Mouse (Mus musculus) thymus, postnatal 25 days (tissue): Measurements from ENCODE around the gene Tmem115.

Source experiments
- DNase-seq: peaks from one replicate; pipeline ENCODE4 v3.0.0; 2022

Tmem115 gene

DNA sequence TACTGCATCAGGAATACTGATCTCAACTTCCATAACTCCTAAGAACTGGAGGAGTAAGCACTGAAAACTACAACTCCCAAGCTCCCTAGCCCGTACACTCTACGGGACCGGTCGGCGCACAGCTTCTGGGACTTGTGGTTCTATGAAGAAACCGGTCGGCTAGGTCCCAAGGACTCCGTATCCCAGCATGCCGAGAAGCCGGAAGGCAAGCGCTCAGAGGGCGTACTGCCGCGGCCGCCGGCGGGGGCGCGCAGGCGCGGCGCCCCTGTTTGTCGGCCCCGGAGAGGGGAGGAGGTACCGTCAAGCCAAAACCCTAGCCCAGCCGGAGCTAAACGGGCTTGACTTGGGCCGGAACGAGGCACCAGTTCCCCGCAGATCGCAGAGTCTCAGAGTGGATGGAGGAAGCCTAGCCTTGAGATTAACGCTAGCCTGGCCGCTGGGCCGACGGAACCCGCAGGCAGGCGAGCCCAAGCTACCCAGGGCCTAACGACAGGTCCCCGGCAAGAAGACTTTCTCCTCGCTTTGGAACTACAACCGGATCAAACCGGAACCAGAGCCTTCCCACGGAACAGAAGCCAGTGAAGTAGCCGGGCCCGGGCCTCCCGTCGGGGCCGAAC, at the start of gene Tmem115:
Gene Tmem115, plus strand, starts transcription at position 155 of the 617 bp plus-strand sequence.
- DNase-seq, result peak; percentile 90

DNA sequence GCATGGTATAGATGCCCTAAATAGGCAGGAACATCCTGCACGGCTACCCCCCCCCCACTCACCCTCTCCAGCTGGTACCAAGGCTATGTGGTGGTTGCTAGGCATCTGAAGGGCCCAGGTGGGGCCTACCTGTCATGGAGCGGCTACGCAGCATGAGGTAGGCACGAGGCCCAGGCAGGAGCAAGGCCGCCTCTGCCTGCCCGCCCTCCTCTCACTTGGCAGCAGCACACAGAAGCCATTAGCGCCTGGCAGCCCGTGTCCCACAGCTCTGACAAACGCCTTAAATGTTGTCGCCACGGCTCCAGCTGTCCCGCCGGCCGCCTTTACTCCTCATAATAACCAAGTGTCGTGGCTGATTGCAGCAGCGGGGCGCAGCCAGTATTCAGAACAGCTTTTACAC, 49.4 kb upstream of the Tmem115 start:
- no peak for DNase-seq

DNA sequence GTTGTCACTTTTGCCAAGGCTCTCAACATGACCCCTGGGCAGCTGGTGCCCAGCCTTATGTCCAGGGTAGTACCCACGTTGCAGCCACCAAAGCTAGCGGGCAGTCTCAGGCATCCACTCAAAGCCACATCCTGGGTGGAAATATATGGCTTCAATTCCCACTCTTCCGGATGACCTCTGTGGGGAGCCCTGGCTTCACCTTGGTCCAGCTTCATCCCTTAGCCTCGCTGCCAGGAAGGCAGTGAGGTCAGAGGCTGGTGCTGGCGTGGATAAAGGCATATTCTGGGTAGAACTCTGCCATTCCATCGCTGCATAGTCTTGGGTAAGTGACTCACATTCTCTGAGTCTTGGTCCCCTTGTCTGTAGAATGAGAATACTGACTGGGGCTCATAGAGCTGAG, 49.0 kb upstream of the Tmem115 start:
- no peak for DNase-seq

DNA sequence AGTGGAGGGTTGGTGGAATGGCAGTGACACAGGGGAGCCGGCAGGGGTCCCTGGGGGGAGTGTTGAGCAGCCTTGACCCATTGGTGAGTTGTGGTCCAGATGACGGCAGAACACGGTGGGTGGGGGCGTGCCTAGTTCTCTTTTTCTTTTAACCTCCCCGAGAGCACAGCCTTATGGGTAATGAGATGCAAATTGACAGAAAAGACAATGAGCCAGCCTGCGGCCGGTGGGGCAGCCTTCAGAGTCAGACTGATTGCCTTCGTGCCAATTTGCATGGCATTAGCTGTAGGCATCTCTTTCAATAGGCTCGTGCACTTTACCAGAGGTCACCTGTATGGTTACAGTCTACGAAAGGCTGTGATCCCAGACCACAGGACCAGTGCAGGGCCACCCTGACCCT, 47.7 kb upstream of the Tmem115 start:
- DNase-seq, result no peak

DNA sequence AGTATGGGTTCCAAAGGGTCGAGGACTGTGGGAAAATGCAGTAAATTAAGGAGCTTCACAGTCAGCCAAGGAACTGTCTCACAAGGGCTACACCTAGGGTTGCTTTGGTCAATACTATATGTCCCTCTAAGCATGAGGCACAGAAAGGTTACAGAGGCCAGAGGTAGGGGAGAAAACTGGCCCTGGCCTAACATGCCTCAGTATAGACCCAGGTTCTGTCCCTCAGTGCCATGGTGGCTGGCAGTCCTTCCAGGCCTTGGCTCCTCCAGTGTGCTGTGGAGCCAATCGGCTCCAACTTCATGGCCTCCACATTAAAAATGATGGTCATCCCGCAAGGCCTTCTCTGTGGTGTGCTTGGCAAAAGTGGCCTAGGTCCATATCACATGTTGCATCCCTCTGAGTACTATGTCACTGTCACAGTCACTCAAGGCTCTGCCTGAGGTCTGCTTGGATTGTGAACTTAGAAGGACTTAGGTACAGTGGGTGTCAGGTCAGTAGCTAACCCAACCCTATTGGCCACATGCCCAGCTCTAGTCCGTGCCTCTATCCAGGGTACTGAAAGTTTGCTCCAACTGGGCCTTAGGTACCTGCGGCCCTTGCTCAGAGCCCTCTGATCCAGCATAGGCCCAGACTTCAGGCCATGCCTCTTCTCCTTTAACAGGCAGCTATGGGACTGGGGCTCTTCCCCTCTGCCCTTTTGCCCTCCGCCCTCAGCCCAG, 47.1 kb upstream of the Tmem115 start:
- no peak for DNase-seq

DNA sequence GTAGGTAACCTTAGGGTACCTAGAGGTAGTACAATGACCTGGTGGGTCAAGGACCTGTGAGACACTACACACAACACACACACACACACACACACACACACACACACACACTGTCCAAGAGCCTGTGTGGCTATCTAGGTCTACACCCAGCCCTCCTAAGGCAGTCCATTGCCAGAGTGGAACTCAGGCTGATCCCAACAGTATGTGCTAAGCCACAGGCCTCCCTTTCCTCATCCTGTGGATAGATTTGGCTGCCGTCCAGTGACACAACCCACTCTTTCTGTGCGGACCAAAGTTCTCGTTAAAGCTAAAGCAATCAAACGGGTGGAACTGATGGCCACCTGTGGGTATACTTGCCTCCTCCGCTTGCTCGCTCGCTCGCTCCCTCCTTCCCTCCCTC, 43.6 kb upstream of the Tmem115 start:
- DNase-seq, result no peak

DNA sequence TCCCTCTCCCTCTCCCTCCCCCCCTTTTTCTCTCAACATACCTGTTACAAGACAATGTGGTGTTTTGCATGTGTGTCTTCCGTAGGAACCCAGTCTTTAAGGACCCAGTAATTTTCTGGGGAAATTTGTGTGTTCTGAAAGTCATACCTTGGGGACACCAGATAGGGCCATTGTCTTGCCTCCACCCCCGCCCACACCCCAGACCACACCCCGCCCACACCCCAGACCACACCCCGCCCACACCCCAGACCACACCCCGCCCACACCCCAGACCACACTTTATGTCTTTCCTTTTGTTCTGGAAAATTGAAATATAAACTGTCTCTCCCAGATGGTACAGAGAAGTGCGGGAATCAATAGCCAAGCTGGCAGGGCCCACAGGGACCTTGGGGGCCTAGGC, 43.1 kb upstream of the Tmem115 start:
- DNase-seq, result no peak

DNA sequence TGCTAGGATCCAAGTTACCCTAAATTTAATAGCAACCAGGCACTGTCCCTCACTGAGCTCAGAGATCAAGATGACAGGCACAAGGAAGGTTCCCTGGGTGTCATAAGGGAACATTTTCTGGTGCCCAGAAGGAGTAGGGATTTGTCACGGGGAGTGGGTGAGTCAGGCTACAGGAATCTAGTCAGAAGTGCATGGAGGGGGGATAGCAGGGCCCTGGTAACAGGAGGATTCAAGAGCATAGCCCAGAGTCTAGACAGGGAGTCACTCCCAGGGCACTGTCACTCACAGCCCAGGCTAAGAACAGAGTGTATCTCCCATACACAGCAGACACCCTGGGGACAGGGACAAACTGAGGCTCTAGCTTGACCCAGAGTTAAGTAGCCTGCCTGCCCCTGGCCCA, 40.2 kb upstream of the Tmem115 start:
- DNase-seq, result no peak

DNA sequence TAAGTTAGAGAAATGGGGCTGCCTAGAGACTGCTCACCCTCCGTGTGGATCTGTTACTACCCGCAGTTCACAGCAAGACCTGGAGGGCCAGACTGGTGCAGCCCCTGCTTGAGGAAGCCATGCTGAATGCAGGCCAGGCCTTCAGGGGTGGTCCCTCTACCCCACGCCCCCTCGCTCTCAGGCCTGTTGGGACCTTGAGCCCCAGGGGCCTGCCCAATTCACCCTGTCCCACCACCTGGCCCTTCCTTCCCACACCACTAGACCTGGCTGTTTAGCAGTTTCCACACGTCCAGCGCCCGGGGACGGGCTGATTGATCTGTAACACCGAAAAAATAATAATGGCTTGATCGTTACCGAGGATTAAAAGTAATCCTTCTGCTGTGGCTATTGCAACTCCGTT, 39.5 kb upstream of the Tmem115 start:
- no peak for DNase-seq

DNA sequence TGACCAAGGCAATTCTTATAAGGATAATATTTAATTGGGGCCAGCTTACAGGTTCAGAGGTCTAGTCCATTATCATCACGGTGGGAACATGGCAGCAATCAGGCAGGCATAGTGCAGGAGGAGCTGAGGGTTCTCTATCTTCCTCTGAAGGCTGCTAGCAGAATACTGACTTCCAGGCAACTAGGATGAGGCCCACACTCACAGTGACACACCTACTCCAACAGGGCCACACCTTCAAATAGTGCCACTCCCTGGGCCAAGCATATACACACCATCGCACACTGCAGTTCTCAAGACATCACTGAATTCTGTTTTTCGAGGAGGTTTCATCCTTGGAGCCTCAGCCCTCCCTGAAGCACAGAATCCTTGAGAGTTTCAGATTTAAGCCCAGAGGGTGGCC, 37.4 kb upstream of the Tmem115 start:
- DNase-seq, result no peak

DNA sequence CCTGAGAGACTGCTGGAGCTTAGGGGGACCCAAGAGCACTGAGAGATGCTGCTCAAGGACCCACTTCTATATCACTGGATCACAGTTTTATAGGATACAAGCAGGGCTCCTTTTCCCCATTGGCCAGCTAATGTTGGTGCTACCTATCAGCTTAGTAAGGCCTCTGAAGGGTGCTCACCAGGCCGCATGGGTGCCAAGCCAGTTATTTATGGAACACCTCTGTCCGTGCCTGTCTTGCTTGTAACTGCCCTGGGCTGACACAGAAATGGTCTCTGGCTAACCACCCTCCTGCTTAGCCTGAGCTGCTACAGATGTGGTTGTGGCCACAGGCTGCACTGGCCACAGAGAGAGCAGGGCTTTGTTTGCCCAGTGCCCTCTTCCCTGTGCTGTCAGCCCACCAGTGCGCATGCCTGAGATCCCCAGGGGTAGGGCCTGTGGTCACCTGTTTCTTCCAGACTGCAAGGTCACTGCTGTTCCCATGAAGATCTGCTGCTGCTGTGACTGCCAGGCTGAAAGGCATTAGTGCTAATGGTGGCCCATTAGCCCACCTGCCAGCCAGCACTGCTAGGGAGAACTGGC, 32.9 kb upstream of the Tmem115 start:
- no peak for DNase-seq

DNA sequence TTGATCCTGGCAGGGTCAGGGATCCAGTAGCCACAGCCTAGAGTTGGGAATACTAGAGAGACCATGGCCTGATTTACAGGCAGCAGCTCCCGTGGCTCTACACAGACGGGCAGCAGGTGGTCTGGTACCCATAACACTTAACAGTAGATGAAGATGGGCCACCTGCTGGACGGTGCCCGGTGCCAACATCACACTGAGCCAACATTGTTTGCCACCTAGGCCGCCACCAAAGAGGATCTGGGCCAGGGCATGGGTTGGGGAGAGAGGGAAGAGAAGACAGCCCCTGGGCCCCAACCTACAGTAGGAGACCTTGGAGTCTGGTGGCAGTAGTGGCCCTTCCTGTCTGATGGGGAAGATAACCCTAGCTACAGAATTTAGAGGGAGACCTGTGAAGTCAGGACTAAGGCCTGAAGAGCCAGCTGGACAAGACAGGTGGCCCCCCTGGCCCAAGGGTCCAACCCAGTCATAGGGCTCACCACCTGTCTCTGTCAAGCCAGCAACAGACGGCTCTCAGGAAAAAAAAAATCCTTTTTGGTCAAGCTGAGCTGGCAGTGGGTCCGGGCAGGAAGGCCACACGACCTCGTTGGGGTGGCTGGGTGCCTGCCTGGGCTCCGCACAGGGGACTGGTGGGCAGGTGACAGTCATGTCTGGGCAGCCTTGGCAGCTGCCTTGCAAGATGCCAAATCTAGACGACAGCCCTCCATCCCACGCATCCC, 31.5 kb upstream of the Tmem115 start:
- no peak for DNase-seq

DNA sequence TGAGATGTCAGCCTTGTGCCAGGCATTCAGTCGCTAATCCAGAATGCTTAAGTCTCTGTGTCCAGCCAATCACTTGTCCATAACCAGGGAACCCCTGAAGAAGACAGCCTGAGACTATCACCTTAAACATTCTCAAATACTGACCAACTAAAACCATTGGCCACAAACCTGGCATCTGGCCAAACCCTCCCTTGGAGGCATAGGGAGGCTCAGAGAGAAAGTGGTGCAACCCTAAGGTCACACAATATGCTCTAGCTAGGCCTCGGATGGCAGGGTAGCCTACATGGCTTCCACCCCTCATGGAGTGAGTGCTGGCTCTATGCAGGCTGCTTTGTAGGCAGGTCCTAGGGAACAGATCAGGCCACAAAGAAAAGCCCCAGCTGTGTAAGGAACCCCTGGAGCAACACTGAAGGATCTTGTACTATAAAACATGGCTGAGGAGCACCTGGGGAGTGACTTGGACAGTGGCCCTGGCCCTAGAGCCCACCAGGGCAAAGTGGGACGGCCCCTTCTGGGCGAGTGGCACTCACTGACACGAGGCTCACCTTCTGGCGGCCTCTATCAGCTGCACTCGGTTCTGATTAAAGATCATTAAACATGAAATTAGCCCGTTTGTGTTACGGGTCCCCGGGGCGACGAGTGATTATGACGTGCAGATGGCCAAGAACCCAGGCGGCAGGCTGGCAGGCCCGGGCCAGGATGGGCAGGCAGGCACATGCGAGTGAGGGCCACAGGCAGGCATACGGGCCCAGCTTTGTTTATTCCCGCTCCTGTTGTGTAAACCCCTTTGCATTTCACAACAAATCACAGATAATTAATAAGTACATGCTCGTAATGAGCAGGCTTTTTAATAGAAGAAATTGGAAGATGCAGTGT, 28.8 kb upstream of the Tmem115 start:
- DNase-seq, result no peak

DNA sequence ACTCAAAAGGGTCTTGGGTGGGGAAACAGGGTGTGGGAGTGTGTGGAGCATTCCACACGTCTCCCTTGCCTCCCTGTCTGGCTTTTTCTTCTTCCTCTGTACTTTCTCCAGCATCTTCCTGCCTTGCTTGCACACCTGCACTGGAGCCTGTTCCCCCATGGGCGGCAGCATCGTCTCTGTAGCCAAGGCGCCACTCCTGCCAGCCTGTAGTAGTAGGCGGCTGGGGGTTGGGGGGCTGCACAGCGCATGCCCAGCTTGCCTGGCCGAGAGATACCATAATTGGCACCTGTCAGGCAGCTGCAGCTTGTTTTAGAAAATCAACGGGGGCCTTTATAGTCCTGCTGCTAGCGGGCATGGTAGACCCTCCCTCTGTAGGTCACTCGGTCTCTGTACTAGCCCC, 25.5 kb upstream of the Tmem115 start:
- no peak for DNase-seq

DNA sequence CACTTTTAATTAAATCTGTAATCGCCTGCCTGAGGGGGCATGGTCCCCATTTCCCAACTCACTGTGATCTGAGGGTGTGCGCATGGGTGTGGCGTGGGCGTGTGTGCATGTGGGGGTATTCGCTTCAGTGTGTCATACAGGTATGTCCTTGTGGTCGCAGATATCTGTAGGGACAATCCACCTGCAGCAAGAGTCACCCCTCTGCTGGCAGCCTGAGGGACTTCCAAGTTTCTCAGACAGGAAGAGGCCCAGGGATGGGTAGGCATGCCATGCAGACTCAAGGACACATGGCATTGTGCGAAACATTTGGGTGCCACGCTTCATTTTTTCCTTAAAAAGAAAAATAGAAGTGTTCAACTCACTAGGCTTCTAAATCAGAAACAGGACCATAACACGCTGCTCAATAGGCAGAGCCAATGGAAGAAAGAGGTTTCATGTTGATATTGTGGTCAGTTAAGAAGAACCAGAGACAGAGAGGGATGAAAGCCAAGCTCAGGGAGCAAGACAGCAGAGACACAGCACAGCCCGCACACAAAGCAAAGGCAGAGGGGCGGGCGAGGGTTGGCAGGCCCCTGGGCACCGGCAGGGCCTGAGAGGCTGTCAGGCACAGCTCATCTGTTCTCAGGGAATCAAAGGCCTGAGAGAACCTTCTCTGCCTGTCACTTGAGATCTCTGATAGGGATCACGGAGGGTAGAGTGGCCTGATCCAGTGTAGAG, 23.2 kb upstream of the Tmem115 start:
- DNase-seq, result no peak

DNA sequence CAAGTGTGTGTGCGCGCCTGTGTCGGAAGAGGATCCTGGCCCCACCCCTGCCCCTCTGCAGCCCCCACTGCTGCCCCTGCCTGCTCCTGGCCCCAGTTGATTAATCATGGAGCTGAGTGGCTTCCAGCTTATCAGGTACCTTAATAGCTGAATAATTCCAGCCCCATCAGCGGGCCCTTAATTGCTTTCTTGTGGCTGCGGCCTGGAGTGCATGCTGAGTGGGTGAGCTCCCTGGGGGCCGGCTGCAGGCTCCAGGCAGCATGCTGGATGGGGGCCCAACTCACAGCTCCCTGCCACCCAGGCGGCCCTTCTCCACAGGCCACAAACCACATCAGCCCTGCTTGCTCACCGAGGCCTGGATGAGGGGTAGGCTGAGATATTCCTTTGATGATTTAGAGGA, 22.3 kb upstream of the Tmem115 start:
- no peak for DNase-seq

DNA sequence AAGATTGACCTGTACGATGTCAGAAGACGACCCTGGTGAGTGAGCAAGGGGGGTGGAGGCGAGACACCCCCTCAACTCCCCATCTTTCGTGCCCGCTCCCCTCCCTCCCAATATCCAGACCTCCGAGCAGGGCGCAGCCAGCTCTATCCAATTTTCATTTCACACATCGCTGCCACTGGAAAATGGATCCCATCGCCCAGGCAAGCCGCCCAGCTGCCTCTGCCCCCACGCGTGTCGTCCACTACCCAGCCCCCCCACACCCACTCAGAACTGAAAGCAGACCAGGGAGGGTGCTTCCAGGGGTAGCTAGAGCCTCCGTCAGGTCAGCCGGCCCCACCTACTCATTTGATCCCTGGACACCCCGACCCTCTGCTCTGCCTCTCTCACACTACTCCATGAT, 21.4 kb upstream of the Tmem115 start:
- DNase-seq, result no peak

DNA sequence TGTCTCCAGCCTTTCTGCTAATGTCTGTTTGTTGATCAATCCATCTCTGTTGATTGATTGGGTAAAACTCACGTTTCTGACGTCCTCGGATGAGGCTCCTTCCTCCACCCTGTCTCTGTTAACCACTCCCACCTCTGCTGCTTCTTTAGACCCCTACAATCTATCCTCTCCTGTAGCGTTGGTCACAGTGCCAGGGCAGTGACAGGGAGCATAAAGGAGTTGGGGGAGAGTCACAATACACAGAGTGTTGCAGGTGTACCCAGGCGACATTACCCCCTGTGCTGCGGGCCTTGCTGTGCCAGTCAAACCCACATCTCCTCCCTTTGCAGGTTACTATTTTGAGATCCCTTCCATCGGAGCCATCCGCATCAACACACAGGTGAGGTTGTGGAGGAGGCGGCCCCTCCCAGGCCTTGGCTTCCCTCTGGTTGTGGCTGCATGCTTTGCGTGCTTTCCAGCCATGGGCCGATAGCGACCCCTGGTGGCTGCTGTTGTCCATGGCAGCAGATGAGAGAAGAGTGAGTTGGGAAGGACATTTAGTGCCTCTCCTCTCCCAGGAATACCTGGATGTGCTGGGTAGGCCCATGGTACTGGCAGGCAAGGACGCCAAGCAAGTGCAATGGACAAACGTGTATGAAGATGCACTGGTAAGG, 19.3 kb upstream of the Tmem115 start:
- DNase-seq, result peak; percentile 81

DNA sequence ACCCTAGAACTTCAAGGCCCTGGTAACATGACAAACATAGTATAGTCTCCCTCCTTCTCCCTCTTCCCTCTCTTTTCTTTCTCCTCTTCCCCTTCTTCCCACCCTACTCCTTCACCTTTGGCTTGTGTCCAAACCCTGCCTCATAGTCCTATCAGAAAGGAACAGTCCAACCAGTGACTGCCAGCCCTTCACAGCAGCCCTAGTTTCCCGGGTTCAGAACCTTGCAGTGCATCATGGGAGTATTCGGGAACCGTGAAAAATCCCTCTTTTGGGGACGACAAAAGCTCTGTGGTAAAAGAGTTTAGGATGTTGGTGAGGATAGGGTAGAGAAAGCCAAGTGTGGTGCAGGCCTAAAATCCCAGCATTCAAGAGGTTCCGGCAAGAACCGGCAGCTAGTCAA, 13.4 kb upstream of the Tmem115 start:
- no peak for DNase-seq

DNA sequence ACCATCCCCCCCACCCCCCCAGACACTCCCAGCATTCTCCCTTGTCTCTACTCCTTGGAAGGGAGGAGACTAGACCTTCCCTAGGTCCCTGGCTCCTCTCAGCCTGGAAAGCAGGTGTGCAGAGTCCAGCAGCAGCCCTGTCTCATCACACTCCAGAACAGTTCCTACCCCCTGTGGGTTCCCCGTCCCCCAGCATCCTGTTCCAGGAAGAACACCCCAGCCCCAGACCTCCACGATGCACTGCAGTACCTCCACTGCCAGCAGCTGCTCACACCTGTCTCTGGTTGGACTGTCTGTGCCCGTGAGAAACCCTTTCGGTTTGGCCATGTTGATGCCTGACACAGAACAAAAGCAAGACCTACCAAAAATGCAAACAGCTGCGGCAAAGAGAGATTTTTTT, 12.6 kb upstream of the Tmem115 start:
- DNase-seq, result peak; percentile 66

DNA sequence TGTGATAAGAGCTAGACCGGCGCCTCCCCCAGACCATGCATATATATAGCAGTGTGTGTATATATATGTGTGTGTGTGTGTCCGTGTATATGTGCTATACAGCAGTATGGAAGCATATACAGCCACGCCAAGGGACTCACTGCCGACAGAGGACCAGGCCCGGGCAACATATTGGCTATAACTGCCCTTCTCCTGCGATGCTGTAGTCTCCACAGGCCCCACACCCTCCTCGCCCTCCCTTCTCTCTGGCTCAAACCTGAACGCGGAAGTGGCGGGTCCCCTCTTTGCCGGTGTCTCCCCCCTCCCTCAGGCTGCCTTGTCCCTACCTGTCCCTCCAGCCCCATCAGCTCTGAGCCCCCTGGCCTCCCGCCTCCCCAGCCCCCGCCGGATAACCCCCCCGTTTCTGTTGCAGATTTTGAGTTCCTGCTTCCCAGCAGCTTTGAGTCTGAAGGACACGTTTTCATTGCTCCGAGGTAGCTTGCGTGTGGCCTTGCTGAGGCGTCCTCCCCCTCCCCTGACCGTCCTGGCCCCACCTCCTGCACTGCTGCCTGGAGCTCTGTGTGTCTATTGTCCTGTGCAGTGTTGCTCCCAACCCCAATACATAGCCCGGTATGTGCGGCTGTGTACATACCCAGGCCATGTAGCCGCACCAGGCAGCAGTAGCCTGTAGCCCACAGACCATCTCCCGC, 11.9 kb upstream of the Tmem115 start:
- DNase-seq, result peak; percentile 65
